Mouse (Mus musculus) megakaryocyte, embryonic 14.5 days (primary cell): ENCODE data around the gene Brms1.

ENCODE experiments used
- FLI1 ChIP-seq: IDR thresholded peaks from 2 replicates; pipeline ENCODE4 v1.6.1; 2012; ENCODE audit warnings: low read length, inconsistent platforms, mixed read lengths
- GATA1 ChIP-seq: IDR thresholded peaks from 3 replicates; pipeline ENCODE4 v1.6.1; 2012; ENCODE audit warnings: mixed read lengths, low read length, inconsistent platforms, borderline replicate concordance

- TF ChIP-seq FLI1 (no peak), GATA1 (no peak)
Observed at GRCm38 (mm10) chr19:5067867-5068569, 26.9 kb downstream of the Brms1 start, which contains the start of gene Cd248.
